Mouse (Mus musculus) midbrain, embryonic 15.5 days (tissue): ENCODE results near the gene A930009A15Rik. TPM values are rescaled to one million over a fixed set of nuclear protein-coding genes. Genes with fewer than 3 reads are reported as not detected.
A peak's percentile ranks its signal among the peaks of the same experiment; 100 is the strongest.

ENCODE experiments used
- ATAC-seq: fragments of 200-750 bp; cut with Nextera tagmentation; replicated peaks from 2 replicates; pipeline ENCODE4 v1.8.0; 2017; ENCODE audit warnings: moderate TSS enrichment
- H3K27ac ChIP-seq: fragments of 300-500 bp; sonication (generic); 2 replicates; pipeline ENCODE4 v1.5.1; 2015; ENCODE audit warnings: mild to moderate bottlenecking, inconsistent platforms
- H3K27me3 ChIP-seq: fragments of 300-500 bp; sonication (generic); replicated peaks from 2 replicates; pipeline ENCODE4 v1.6.1; 2015; ENCODE audit warnings: inconsistent platforms
- H3K36me3 ChIP-seq: fragments of 300-500 bp; sonication (generic); replicated peaks from 2 replicates; pipeline ENCODE4 v1.6.1; 2015; ENCODE audit warnings: inconsistent platforms
- H3K4me1 ChIP-seq: fragments of 300-500 bp; sonication (generic); 2 replicates; pipeline ENCODE4 v1.6.1; 2015; ENCODE audit warnings: inconsistent platforms
- H3K4me2 ChIP-seq: fragments of 300-500 bp; sonication (generic); 2 replicates; pipeline ENCODE4 v1.6.1; 2015; ENCODE audit warnings: inconsistent platforms, mild to moderate bottlenecking, moderate library complexity
- H3K4me3 ChIP-seq: fragments of 300-500 bp; sonication (generic); 2 replicates; pipeline ENCODE4 v1.5.1; 2015; ENCODE audit warnings: mild to moderate bottlenecking, inconsistent platforms
- H3K9ac ChIP-seq: fragments of 300-500 bp; sonication (generic); 2 replicates; pipeline ENCODE4 v1.6.1; 2015; ENCODE audit warnings: mild to moderate bottlenecking, inconsistent platforms
- H3K9me3 ChIP-seq: fragments of 300-500 bp; sonication (generic); 2 replicates; pipeline ENCODE4 v1.6.1; 2016; ENCODE audit warnings: inconsistent platforms
- WGBS: fragments of 180-500 bp; shearing (Covaris S2); methylation state at CpG from one replicate; pipeline ENCODE4 v1.1.7; 2015; ENCODE audit warnings: mixed read lengths; 5-methylcytosine and 5-hydroxymethylcytosine counted together
- polyA plus RNA-seq: library from polyadenylated mRNA; unstranded; fragments of >200 nt; fragmentation: Nextera tagmentation; extraction: Ambion mirVana; gene quantifications from 2 replicates; pipeline ENCODE4 v1.2.1, GENCODE M21; 2015

A930009A15Rik gene
- polyA plus RNA-seq, 1 experiment from 2014 or later: 0.67 TPM

- Histone ChIP-seq H3K9me3 (no peaks in the 10 kb centered on the region), H3K4me2 (peak overlapping the region; percentile 24), H3K4me1 (no peaks in the 10 kb centered on the region), H3K27ac (no peak overlapping the region), H3K9ac (no peak overlapping the region), H3K27me3 (no peaks in the 10 kb centered on the region), H3K4me3 (0 out of 2 replicates have a peak overlapping the region, but pooled peaks have one; percentile 4), H3K36me3 (no peaks in the 10 kb centered on the region)
- WGBS: 25% methylated on average over 15 of the region's 15 CpGs
- peak; percentile 84 for ATAC-seq
Measured at GRCm38 (mm10) chr10:115623956-115624671, 54.3 kb downstream of the A930009A15Rik start.

DNA sequence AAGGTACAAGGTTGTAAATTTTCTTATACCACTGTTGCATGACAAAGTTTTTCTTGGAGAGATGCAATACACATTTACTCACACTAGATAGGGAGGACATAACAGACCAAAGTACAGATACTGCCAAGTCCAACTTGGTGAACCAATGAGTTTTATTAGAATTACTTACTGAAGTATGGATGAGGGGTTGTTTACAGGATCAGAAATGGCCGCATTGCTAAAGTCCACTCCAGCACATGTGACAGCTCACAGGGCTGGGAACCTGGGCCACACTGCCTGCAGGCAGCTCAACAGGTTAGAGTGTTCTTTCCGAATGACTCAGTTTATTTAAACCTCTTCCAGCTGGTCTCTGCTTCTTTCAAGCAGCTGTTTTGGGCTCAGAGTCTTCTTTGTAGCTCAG lies 55.2 kb downstream of the A930009A15Rik start:
- Histone ChIP-seq H3K9ac (no peak overlapping the region), H3K9me3 (no peaks in the 10 kb centered on the region), H3K27me3 (no peaks in the 10 kb centered on the region), H3K4me3 (no peak overlapping the region), H3K4me2 (no peak overlapping the region), H3K36me3 (no peaks in the 10 kb centered on the region), H3K27ac (no peak overlapping the region), H3K4me1 (no peaks in the 10 kb centered on the region)
- ATAC-seq: no peak
- WGBS: 88% methylated on average over 2 of the region's 2 CpGs

GRCm38 (mm10) chr10:115626678-115627077 lies 56.9 kb downstream of the A930009A15Rik start:
- no peak overlapping the region for H3K4me3 ChIP-seq
- no peaks in the 10 kb centered on the region for H3K9me3 ChIP-seq
- H3K27ac ChIP-seq: no peak overlapping the region
- H3K9ac ChIP-seq: no peak overlapping the region
- no peaks in the 10 kb centered on the region for H3K36me3 ChIP-seq
- no peak overlapping the region for H3K4me2 ChIP-seq
- no peak for ATAC-seq
- 85% methylated on average over 6 of the region's 6 CpGs for WGBS
- H3K27me3 ChIP-seq: no peaks in the 10 kb centered on the region
- H3K4me1 ChIP-seq: no peaks in the 10 kb centered on the region

Other genes starting within 250 kb of the A930009A15Rik start
- gene Tmem19, start 207.5 kb upstream of the A930009A15Rik start, polyA plus RNA-seq: 32.2 and 38.5 TPM in 2 replicates
- gene Thap2, start 185.5 kb upstream of the A930009A15Rik start, polyA plus RNA-seq: 26.2 and 27.1 TPM in 2 replicates
- gene Zfc3h1, start 185.0 kb upstream of the A930009A15Rik start, polyA plus RNA-seq: 18.6 and 20.0 TPM in 2 replicates
- 1.6 and 2.0 TPM in 2 replicates for gene Lgr5, start 17.8 kb downstream of the A930009A15Rik start, polyA plus RNA-seq
- 0.47 and 0.80 TPM in 2 replicates for gene Tspan8, start 246.8 kb downstream of the A930009A15Rik start, polyA plus RNA-seq